In genomic region chr8:45649063-45649462, GRCm38 (mm10) we compare ENCODE assay signal across 12 mouse cellular contexts.
"Had no signal": no experiment of that assay in that cellular context is flagged by ENCODE, and none has a peak within 500 bp of the region (broad histone marks: within the 10 kb centered on the region; RNA-seq: fewer than 3 reads in every experiment).

No protein-coding gene starts in this region.

- H3K36me3 ChIP-seq: limb, embryonic 10.5 days; liver, embryonic 15.5 days; neural tube, embryonic 15.5 days had no signal

- H3K9me3 ChIP-seq: limb, embryonic 10.5 days; liver, embryonic 15.5 days; midbrain, embryonic 13.5 days; neural tube, embryonic 15.5 days had no signal

- H3K4me2 ChIP-seq: liver, embryonic 11.5 days; liver, embryonic 15.5 days; midbrain, embryonic 13.5 days; neural tube, embryonic 15.5 days had no signal

- ATAC-seq: lung, postnatal 0 days; midbrain, embryonic 13.5 days had no signal

- H3K9ac ChIP-seq: liver, embryonic 15.5 days; midbrain, embryonic 13.5 days; neural tube, embryonic 15.5 days had no signal

- H3K4me1 ChIP-seq: liver, embryonic 15.5 days; midbrain, embryonic 13.5 days had no signal

- DNase-seq: kidney, postnatal 25 days; lung, adult 2 months; lung, postnatal 36 days; thymus, postnatal 14 days had no signal

- H3K4me3 ChIP-seq: limb, embryonic 10.5 days; liver, embryonic 15.5 days; midbrain, embryonic 13.5 days; myocyte; neural tube, embryonic 15.5 days had no signal

- H3K27ac ChIP-seq: limb, embryonic 10.5 days; liver, embryonic 15.5 days; midbrain, embryonic 13.5 days; neural tube, embryonic 15.5 days; stomach, postnatal 0 days had no signal

- H3K27me3 ChIP-seq: liver, embryonic 15.5 days; midbrain, embryonic 13.5 days; neural tube, embryonic 15.5 days had no signal
